Mouse (Mus musculus) limb, embryonic 14.5 days (tissue): ENCODE measurements around the gene Rsbn1. TPM values are rescaled to one million over a fixed set of nuclear protein-coding genes. Genes with fewer than 3 reads are reported as not detected.

ENCODE experiments used
- ATAC-seq: fragments of 200-750 bp; cut with Nextera tagmentation; 2 replicates; pipeline ENCODE4 v1.8.0; 2017; ENCODE audit warnings: low read depth, moderate number of reproducible peaks, moderate TSS enrichment; ENCODE audit not compliant: low FRiP score
- DNase-seq: peaks from one replicate; pipeline ENCODE4 v3.0.0-alpha.2; 2015; ENCODE audit warnings: low spot score
- H3K27ac ChIP-seq: fragments of 300-500 bp; sonication (generic); replicated peaks from 2 replicates; pipeline ENCODE4 v1.5.1; 2014; ENCODE audit warnings: low read depth, mild to moderate bottlenecking, low read length, moderate library complexity, mixed read lengths
- H3K27me3 ChIP-seq: fragments of 300-500 bp; sonication (generic); 2 replicates; pipeline ENCODE4 v1.6.1; 2014; ENCODE audit warnings: low read length, mixed read lengths; ENCODE audit not compliant: control insufficient read depth, insufficient read depth
- H3K36me3 ChIP-seq: fragments of 300-500 bp; sonication (generic); 2 replicates; pipeline ENCODE4 v1.6.1; 2014; ENCODE audit warnings: mild to moderate bottlenecking, low read length, moderate library complexity, mixed read lengths; ENCODE audit not compliant: control insufficient read depth, insufficient read depth
- H3K4me1 ChIP-seq: fragments of 300-500 bp; sonication (generic); 2 replicates; pipeline ENCODE4 v1.6.1; 2014; ENCODE audit warnings: antibody characterized with exemption, low read length, mixed read lengths; ENCODE audit not compliant: control insufficient read depth, insufficient read depth
- H3K4me2 ChIP-seq: fragments of 300-500 bp; sonication (generic); replicated peaks from 2 replicates; pipeline ENCODE4 v1.6.1; 2014; ENCODE audit warnings: low read depth, mild to moderate bottlenecking, low read length, moderate library complexity; ENCODE audit not compliant: severe bottlenecking
- H3K4me3 ChIP-seq: fragments of 300-500 bp; sonication (generic); replicated peaks from 2 replicates; pipeline ENCODE4 v1.5.1; 2014; ENCODE audit warnings: low read length
- H3K9ac ChIP-seq: fragments of 300-500 bp; sonication (generic); 2 replicates; pipeline ENCODE4 v1.6.1; 2014; ENCODE audit warnings: mild to moderate bottlenecking, low read depth, low read length, moderate library complexity; ENCODE audit not compliant: severe bottlenecking
- H3K9me3 ChIP-seq: fragments of 300-500 bp; sonication (generic); 2 replicates; pipeline ENCODE4 v1.6.1; 2016; ENCODE audit warnings: low read length; ENCODE audit not compliant: control insufficient read depth
- POLR2A ChIP-seq: fragments of 200-500 bp; IDR thresholded peaks from 2 replicates; pipeline ENCODE4 v1.8.0; 2012; ENCODE audit warnings: inconsistent platforms, mild to moderate bottlenecking, moderate library complexity, borderline replicate concordance; ENCODE audit not compliant: insufficient read depth, insufficient read length; ENCODE audit errors: extremely low read depth
- WGBS: fragments of 180-500 bp; shearing (Covaris S2); extraction: QIAGEN DNeasy Blood & Tissue Kit; methylation state at CpG from one replicate; pipeline ENCODE4 v1.1.7; 2014; 5-methylcytosine and 5-hydroxymethylcytosine counted together
- polyA plus RNA-seq, 2 experiments: library from polyadenylated mRNA; depleted of rRNA in 1 of 2; stranded (reverse) in 1 of 2; unstranded in 1 of 2; fragments of >200 nt; fragmentation: Nextera tagmentation in 1 of 2; extraction: Ambion mirVana in 1 of 2; gene quantifications; 2 replicates each; pipeline versions ENCODE4 v1.2.1 to v1.2.3; 2012 to 2014

Rsbn1 gene
- polyA plus RNA-seq, 2 experiments, result 11.0 to 12.2 TPM

DNA sequence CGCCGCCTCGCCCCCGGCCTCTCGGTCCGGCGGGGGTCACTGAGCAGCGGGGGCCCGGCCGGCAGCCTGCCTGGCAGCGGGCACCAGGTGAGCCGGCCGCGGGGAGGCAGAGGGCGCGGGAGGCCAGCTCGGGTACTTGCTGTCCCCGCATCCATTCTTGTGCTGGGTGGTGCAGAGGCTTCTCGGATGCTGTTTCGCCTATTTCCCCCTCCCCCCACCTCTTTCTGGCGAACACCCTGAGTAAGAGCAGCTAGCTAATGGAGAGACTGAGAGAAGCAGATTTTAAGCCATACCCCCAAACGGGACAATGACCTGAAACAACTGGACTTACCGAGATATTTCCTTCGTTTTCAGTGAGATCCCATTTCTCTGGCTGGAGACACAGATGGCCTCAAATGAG is 54.8 kb downstream of the Rsbn1 start:
- peak; percentile 54 for ATAC-seq

DNA sequence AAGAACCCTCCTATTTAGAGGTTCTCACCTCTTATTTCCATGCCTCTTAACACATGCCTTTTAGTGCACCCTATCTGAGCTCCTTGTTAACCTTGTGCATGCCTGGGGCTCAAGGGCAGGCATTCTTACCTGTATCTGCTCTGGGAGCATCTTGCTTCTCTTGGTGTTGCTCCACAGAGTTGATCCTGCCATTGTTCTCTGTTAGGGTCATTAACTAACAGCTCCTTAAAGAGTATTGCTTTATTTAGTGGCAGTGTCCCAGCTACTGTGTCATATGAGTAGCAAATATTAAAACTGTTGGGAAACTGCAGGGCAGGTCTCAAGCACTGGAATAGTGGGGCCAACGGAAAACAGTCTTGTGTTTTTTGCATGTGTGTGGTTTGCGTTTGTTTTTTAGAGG is 57.2 kb downstream of the Rsbn1 start:
- no peak for TF ChIP-seq POLR2A

More for the DNA sequence above, 54.8 kb downstream of the Rsbn1 start:
- H3K27ac ChIP-seq, result peak overlapping the region; percentile 96
- peaks cover 22% of the 10 kb centered on the region for H3K36me3 ChIP-seq
- H3K4me3 ChIP-seq, result peak overlapping the region; percentile 90
- WGBS, result under 1% methylated on average over 23 of the region's 24 CpGs
- no peak for TF ChIP-seq POLR2A
- H3K4me2 ChIP-seq, result peak overlapping the region; percentile 80
- peaks cover 7% of the 10 kb centered on the region; the same call in 1 of the 2 replicates for H3K4me1 ChIP-seq
- DNase-seq, result no peak
- no peaks in the 10 kb centered on the region for H3K27me3 ChIP-seq
- no peaks in the 10 kb centered on the region for H3K9me3 ChIP-seq
- H3K9ac ChIP-seq, result peak overlapping the region; percentile 90

DNA sequence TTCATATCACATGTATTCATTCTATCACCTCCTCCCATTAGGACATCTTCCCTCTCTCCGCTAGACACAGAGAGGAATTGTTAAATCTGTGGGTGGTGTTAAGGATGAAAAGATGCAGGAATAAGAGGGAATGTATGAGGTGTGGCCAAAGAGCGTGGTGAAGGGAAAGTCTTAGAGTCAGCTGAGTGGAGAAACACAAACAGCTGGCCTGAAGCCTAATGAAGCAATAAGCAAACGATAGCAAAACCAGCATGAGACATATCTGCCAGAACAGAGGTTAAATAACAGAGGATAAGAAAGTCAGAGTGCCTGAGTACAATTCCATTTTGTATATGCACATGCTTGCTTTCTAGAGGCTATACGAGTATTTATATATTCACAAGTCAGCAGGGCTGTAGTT is 70.6 kb downstream of the Rsbn1 start:
- DNase-seq (no peak), ATAC-seq (no peak)
- Histone ChIP-seq H3K4me2 (no peak overlapping the region), H3K9me3 (no peaks in the 10 kb centered on the region), H3K9ac (no peak overlapping the region), H3K27ac (no peak overlapping the region), H3K4me3 (no peak overlapping the region), H3K36me3 (peaks cover 66% of the 10 kb centered on the region), H3K27me3 (no peaks in the 10 kb centered on the region), H3K4me1 (no peaks in the 10 kb centered on the region)
- TF ChIP-seq POLR2A, result no peak
- WGBS, result 90% methylated on average over 4 of the region's 4 CpGs

More for the DNA sequence above, 57.2 kb downstream of the Rsbn1 start:
- no peak for DNase-seq
- Histone ChIP-seq H3K4me1 (peaks cover 7% of the 10 kb centered on the region; the same call in 1 of the 2 replicates), H3K9me3 (no peaks in the 10 kb centered on the region), H3K36me3 (peaks cover 22% of the 10 kb centered on the region; the same call in 1 of the 2 replicates), H3K9ac (no peak overlapping the region), H3K4me2 (no peak overlapping the region), H3K4me3 (no peak overlapping the region), H3K27ac (no peak overlapping the region), H3K27me3 (no peaks in the 10 kb centered on the region)
- no peak for ATAC-seq
- 89% methylated on average over 2 of the region's 2 CpGs for WGBS

DNA sequence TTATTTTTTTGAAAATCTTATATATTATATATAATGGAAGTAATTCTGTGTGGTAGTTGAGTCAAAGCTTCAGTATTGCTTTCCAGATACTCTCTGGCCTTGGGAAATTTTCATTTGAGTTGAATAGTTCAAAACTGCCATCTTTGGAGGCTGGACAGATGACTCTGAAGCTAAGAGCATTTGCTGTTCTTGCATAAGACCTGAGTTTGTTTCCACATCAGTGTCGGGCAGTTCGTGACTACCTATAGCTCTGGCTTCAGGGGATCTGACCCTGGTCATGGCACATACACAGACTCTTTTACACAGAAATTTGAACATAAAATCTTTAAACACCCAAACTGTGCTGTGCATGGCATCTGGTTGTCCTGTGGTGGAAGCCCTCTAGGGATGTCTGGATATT is 71.3 kb downstream of the Rsbn1 start:
- TF ChIP-seq POLR2A, result no peak
- Histone ChIP-seq H3K9me3 (no peaks in the 10 kb centered on the region), H3K27ac (no peak overlapping the region), H3K4me2 (no peak overlapping the region), H3K27me3 (no peaks in the 10 kb centered on the region), H3K36me3 (peaks cover 72% of the 10 kb centered on the region), H3K4me1 (no peaks in the 10 kb centered on the region), H3K9ac (no peak overlapping the region), H3K4me3 (no peak overlapping the region)
- WGBS, result 98% methylated on average over 2 of the region's 2 CpGs
- no peak for DNase-seq
- ATAC-seq, result no peak

DNA sequence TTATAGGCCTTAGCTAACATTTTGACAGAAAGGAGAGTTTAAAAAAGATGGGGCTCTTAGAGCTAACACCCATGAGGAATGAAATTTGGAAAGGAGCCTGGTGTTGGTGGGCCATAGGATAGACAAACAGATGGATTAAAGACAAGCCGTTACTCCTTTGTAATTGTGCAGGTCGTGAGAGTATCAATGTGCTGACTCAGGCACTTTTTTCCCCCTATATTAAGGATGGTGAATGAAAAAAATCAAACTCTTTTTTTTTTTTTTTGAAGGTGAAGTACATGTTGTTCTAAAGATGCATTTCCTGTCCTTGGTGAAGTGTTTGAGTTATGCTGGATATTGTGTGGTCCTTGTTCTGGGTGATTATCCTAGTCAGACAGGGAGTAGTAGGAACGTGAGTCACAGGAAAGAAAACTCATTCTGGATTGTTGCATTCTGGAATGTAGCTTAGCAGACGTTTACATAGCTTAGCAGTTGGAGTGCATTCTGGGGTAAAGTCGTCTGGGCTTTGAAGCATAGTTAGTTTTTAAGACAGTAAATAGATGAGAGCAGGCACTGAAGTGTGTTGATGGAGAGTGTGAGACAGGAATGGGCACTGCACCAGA is 74.0 kb downstream of the Rsbn1 start:
- Histone ChIP-seq H3K4me3 (no peak overlapping the region), H3K27me3 (no peaks in the 10 kb centered on the region), H3K9ac (no peak overlapping the region), H3K4me1 (no peaks in the 10 kb centered on the region), H3K4me2 (no peak overlapping the region), H3K27ac (no peak overlapping the region), H3K36me3 (peaks cover 79% of the 10 kb centered on the region), H3K9me3 (no peaks in the 10 kb centered on the region)
- no peak for ATAC-seq
- TF ChIP-seq POLR2A, result no peak
- DNase-seq, result no peak
- WGBS, result 60% methylated on average over 5 of the region's 5 CpGs

DNA sequence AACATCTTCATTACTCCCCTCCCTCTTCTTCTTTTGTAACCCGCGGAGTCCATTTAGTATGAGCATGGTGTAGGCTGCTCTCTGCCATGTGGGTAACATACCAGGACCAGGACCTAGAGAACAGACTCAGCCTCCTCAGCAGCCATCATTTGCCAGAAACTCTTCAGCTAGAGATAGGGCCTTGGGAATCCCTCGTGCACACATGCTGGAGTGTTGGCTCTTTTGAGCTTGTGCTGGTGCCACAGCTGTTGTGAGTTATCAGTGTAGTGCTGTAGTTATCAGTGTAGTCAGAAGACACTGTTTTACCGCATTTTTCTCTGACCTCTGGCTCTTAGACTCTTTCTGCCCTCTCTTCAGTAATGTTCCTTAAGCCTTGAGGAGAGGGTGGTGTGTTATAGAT is 75.4 kb downstream of the Rsbn1 start:
- Histone ChIP-seq H3K4me1 (no peaks in the 10 kb centered on the region), H3K4me3 (no peak overlapping the region), H3K36me3 (peaks cover 77% of the 10 kb centered on the region), H3K4me2 (no peak overlapping the region), H3K27ac (no peak overlapping the region), H3K9me3 (no peaks in the 10 kb centered on the region), H3K27me3 (no peaks in the 10 kb centered on the region), H3K9ac (no peak overlapping the region)
- TF ChIP-seq POLR2A, result no peak
- DNase-seq, result no peak
- no peak for ATAC-seq
- 85% methylated on average over 4 of the region's 4 CpGs for WGBS
